Mouse (Mus musculus) G1E (cell line): Measurements from ENCODE around the gene Ablim2. TPM values are rescaled to one million over a fixed set of nuclear protein-coding genes. Genes with fewer than 3 reads are reported as not detected.

Experiments used
- ATAC-seq: 2 replicates; pipeline ENCODE4 v1.8.0; 2016; ENCODE audit warnings: mild to moderate bottlenecking; ENCODE audit not compliant: insufficient number of reproducible peaks, poor library complexity, low FRiP score, severe bottlenecking; ENCODE audit errors: extremely low read depth
- DNase-seq: peaks from one replicate; pipeline ENCODE4 v3.0.0; 2012; ENCODE audit warnings: low spot score
- H3K27me3 ChIP-seq: 2 replicates; pipeline ENCODE4 v1.6.1; 2012; ENCODE audit warnings: mild to moderate bottlenecking, low read length, inconsistent platforms; ENCODE audit not compliant: insufficient read depth
- H3K36me3 ChIP-seq: replicated peaks from 2 replicates; pipeline ENCODE3; 2012; ENCODE audit warnings: mild to moderate bottlenecking, inconsistent platforms
- H3K4me1 ChIP-seq: 2 replicates; pipeline ENCODE4 v1.6.1; 2012; ENCODE audit warnings: low read depth, low read length, inconsistent platforms, mixed read lengths; ENCODE audit not compliant: insufficient read depth
- H3K4me3 ChIP-seq: 2 replicates; pipeline ENCODE4 v1.5.1; 2012; ENCODE audit warnings: low read depth, mild to moderate bottlenecking, inconsistent platforms, low read length, moderate library complexity, mixed read lengths
- H3K9me3 ChIP-seq: replicated peaks from 2 replicates; pipeline ENCODE4 v1.6.1; 2012; ENCODE audit warnings: inconsistent platforms
- CTCF ChIP-seq: IDR thresholded peaks from 2 replicates; pipeline ENCODE4 v1.5.1; 2012; ENCODE audit warnings: low read depth, low read length, inconsistent platforms, mixed read lengths
- GATA1 ChIP-seq: IDR thresholded peaks from 2 replicates; pipeline ENCODE4 v1.6.1; 2012; ENCODE audit warnings: borderline replicate concordance, low read length, inconsistent platforms, mixed read lengths
- GATA2 ChIP-seq: IDR thresholded peaks from 2 replicates; pipeline ENCODE4 v1.6.1; 2012; ENCODE audit warnings: low read depth, low read length, inconsistent platforms, borderline replicate concordance
- POLR2AphosphoS5 ChIP-seq: IDR thresholded peaks from 2 replicates; pipeline ENCODE4 v1.6.1; 2012; ENCODE audit warnings: low read depth, low read length, inconsistent platforms; ENCODE audit not compliant: insufficient replicate concordance
- TAL1 ChIP-seq: conservative IDR thresholded peaks from 2 replicates; pipeline ENCODE4 v1.6.1; 2012; ENCODE audit warnings: low read depth, low read length, inconsistent platforms, mixed read lengths
- polyA plus RNA-seq: library from polyadenylated mRNA; stranded (reverse); fragments of >175 nt; gene quantifications from 2 replicates; pipeline ENCODE4 v1.2.3, GENCODE M21; 2012
- total RNA-seq, 2 experiments: library from RNA; stranded (forward) in 1 of 2; stranded (reverse) in 1 of 2; fragments of 200-1000 nt in 1 of 2; fragments of >200 nt in 1 of 2; fragmentation: Nextera tagmentation in 1 of 2; gene quantifications; 2 replicates each; pipeline ENCODE4 v1.2.3; 2014 to 2017

Ablim2 gene
- total and polyA plus RNA-seq, 3 experiments, result 0.16 TPM; not detected in 2

- no peak overlapping the region for H3K4me3 ChIP-seq
- ATAC-seq, result no peak
Measured at GRCm38 (mm10) chr5:35893805-35894260, 136.2 kb downstream of the Ablim2 start.

DNA sequence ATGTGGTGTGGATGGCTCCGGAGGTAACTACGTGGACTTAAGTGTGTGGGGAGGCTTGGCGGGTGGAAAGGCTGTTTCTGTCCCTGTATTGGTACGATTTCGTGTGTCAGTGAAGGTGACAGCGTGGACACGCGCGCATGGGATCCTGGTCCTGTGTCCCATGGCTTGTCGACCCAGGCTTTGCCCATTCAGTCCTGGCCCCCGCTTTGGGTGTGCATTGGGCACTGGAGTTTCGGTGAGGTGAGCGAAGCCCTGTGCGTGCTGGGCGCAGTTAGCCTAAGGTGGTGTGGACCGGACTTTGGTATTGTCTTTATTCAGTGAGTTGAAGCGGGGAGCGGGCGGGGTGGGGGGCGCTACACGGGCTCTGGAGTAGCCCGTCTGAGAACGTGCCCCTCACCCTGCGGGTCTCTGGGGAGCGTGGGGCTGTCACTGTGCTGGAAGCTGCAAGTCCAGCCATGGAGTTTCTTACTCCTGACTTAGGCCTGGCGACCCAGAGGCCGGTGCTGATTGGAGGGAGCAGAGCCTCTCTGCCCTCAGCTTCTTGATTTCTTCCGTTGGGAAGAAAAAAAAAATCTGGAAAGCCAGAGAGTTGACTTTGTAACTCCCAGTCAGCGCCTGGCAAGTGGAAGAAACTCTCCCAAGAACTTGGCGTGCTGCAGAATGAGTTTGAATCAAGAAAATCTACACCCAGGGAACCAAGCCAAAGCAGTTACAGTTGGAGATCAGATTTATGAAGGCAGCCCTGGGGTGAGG lies 136.8 kb downstream of the Ablim2 start:
- no peak for ATAC-seq
- peaks cover 4% of the 10 kb centered on the region for H3K9me3 ChIP-seq
- H3K4me1 ChIP-seq, result no peaks in the 10 kb centered on the region
- no peaks in the 10 kb centered on the region; the same call in 1 of the 2 replicates for H3K27me3 ChIP-seq
- DNase-seq, result no peak
- no peak overlapping the region for H3K4me3 ChIP-seq
- TF ChIP-seq GATA2 (no peak), TAL1 (no peak), CTCF (no peak), GATA1 (no peak), POLR2AphosphoS5 (no peak)
- H3K36me3 ChIP-seq, result no peaks in the 10 kb centered on the region

More at GRCm38 (mm10) chr5:35893805-35894260, 136.2 kb downstream of the Ablim2 start:
- TF ChIP-seq POLR2AphosphoS5 (no peak), CTCF (no peak), TAL1 (no peak), GATA1 (no peak), GATA2 (no peak)
- H3K4me1 ChIP-seq, result no peaks in the 10 kb centered on the region
- H3K27me3 ChIP-seq, result no peaks in the 10 kb centered on the region; the same call in 1 of the 2 replicates
- no peaks in the 10 kb centered on the region for H3K36me3 ChIP-seq
- H3K9me3 ChIP-seq, result peaks cover 4% of the 10 kb centered on the region
- no peak for DNase-seq

GRCm38 (mm10) chr5:35895926-35896325 lies 138.2 kb downstream of the Ablim2 start:
- DNase-seq (no peak), ATAC-seq (no peak)
- Histone ChIP-seq H3K9me3 (no peaks in the 10 kb centered on the region), H3K27me3 (no peaks in the 10 kb centered on the region; the same call in 1 of the 2 replicates), H3K4me3 (no peak overlapping the region), H3K36me3 (no peaks in the 10 kb centered on the region), H3K4me1 (no peaks in the 10 kb centered on the region)
- TF ChIP-seq CTCF, result no peak
- TF ChIP-seq GATA2, result no peak
- TF ChIP-seq TAL1, result no peak
- TF ChIP-seq GATA1, result no peak
- TF ChIP-seq POLR2AphosphoS5, result no peak

DNA sequence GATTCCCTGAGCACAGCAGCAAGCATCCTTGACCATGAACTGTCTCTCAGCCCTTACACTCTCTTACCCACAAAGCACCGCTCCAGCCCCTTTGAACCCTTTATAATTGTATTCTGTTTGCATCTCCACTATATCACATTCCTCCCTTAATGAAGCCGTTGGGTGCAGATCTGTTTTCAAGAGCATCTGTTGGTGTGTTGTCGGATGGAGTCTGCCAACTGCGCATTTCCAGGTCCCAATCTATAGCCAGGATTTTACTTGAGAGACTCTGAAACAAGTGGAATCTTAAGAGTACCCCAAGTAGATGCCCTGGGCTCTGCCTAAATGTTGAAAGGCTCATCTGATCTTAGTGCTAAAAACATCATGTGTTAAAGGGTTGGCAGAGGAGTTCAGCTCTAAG lies 138.9 kb downstream of the Ablim2 start:
- DNase-seq, result no peak
- Histone ChIP-seq H3K4me1 (no peaks in the 10 kb centered on the region), H3K27me3 (no peaks in the 10 kb centered on the region; the same call in 1 of the 2 replicates), H3K9me3 (no peaks in the 10 kb centered on the region), H3K4me3 (no peak overlapping the region), H3K36me3 (no peaks in the 10 kb centered on the region)
- TF ChIP-seq POLR2AphosphoS5 (no peak), TAL1 (no peak), CTCF (no peak), GATA1 (no peak)
- no peak for ATAC-seq

GRCm38 (mm10) chr5:35897147-35897546 lies 139.5 kb downstream of the Ablim2 start:
- no peak for ATAC-seq

DNA sequence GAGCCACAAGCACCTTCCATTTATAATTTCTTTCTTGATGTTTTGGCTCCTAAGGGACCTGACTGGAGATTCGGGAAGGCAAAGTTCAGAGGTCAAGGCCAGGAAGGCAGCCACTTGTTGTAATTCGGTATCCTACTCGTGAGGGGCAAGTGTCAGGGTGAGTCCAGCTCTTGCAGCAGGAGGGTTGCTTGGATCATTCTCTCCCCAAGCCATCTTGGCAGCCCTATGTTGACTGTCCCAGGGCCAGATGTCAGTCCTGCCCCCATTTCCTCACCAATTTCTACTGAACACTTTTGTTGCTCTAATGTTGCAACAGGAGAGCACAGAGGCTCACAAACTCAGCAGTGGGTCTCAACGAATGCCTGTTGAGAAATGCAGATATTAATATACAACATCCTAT lies 140.4 kb downstream of the Ablim2 start:
- H3K4me1 ChIP-seq, result no peaks in the 10 kb centered on the region
- no peaks in the 10 kb centered on the region for H3K9me3 ChIP-seq
- no peaks in the 10 kb centered on the region for H3K36me3 ChIP-seq
- TF ChIP-seq GATA2, result no peak
- no peak for ATAC-seq
- no peak overlapping the region for H3K4me3 ChIP-seq
- no peaks in the 10 kb centered on the region; the same call in 1 of the 2 replicates for H3K27me3 ChIP-seq
- DNase-seq, result no peak

More at GRCm38 (mm10) chr5:35897147-35897546, 139.5 kb downstream of the Ablim2 start:
- no peaks in the 10 kb centered on the region for H3K36me3 ChIP-seq
- H3K9me3 ChIP-seq, result no peaks in the 10 kb centered on the region
- TF ChIP-seq TAL1 (no peak), GATA2 (no peak), GATA1 (no peak), CTCF (no peak), POLR2AphosphoS5 (no peak)
- H3K4me3 ChIP-seq, result no peak overlapping the region
- H3K27me3 ChIP-seq, result no peaks in the 10 kb centered on the region; the same call in 1 of the 2 replicates
- H3K4me1 ChIP-seq, result no peaks in the 10 kb centered on the region
- DNase-seq, result no peak

GRCm38 (mm10) chr5:35898994-35899393 lies 141.3 kb downstream of the Ablim2 start:
- Histone ChIP-seq H3K36me3 (no peaks in the 10 kb centered on the region), H3K27me3 (no peaks in the 10 kb centered on the region; the same call in 1 of the 2 replicates), H3K4me1 (no peaks in the 10 kb centered on the region), H3K9me3 (no peaks in the 10 kb centered on the region), H3K4me3 (no peak overlapping the region)
- TF ChIP-seq GATA1 (no peak), POLR2AphosphoS5 (no peak), CTCF (no peak), TAL1 (no peak), GATA2 (no peak)
- ATAC-seq (no peak), DNase-seq (no peak)
